In genomic region chr9:40333649-40334396, GRCm38 (mm10) we compare ENCODE assay signal across 8 mouse cellular contexts.
DNase-seq lines count a peak whose midpoint lies in the region; ATAC-seq and TF ChIP-seq lines count a peak whose summit lies in the region.

No protein-coding gene starts in this region.

- H3K36me3 ChIP-seq in forebrain, postnatal 0 days (ENCODE audit: insufficient read depth): peaks cover 25% of the 10 kb centered on the region

- H3K4me1 ChIP-seq in forebrain, postnatal 0 days (ENCODE audit: insufficient read depth): peaks cover 19% of the 10 kb centered on the region

- WGBS in forebrain, postnatal 0 days: 56% methylated on average over 9 of the region's 9 CpGs

- no peaks in the 10 kb centered on the region for H3K9me3 ChIP-seq in forebrain, postnatal 0 days (ENCODE audit: low read length)

- no peaks in the 10 kb centered on the region for H3K27me3 ChIP-seq in forebrain, postnatal 0 days (ENCODE audit: insufficient read depth, low read length)

- no peak overlapping the region for H3K4me2 ChIP-seq in forebrain, postnatal 0 days (ENCODE audit: low read depth)

- H3K9ac ChIP-seq in forebrain, postnatal 0 days: no peak overlapping the region

- no peak overlapping the region for H3K4me3 ChIP-seq in forebrain, postnatal 0 days (ENCODE audit: low read depth, low read length)

- ATAC-seq in forebrain, postnatal 0 days: peak; percentile 54

- TF ChIP-seq CTCF in forebrain, postnatal 0 days (IDR thresholded peaks at IDR 0.05; ENCODE audit: low read depth): peak; percentile 94

- H3K27ac ChIP-seq in forebrain, postnatal 0 days (ENCODE audit: low read depth, low read length): no peak overlapping the region

- intact Hi-C loops in heart, postnatal 25 days (cut with DNase I): loop anchor here (10.0 kb wide), 1 partner anchor 141 kb away; no protein-coding TSS in a partner anchor

- peak; percentile 64 to 87 for DNase-seq in heart, adult 18-20 months
- no peak for DNase-seq in heart, postnatal 25 days (ENCODE audit: low spot score)
- DNase-seq in CD4-positive helper T cell, adult 2 months (ENCODE audit: low read depth, low spot score): peak; percentile 67
- peak; percentile 20 for DNase-seq in c-Kit-negative CD71-positive TER-119-positive erythroid progenitor cells, embryonic 14.5 days (ENCODE audit: low read depth, low spot score)
- DNase-seq in forebrain, postnatal 0 days: peak; percentile 82
- DNase-seq in kidney, postnatal 10 days: peak; percentile 84
- DNase-seq in lung, postnatal 25 days (ENCODE audit: low spot score): peak; percentile 62
- DNase-seq in spleen, postnatal 4 days (ENCODE audit: low spot score in 2 of 2): peak; percentile 58 to 87
